Comparison of ENCODE assay signal across 8 mouse cellular contexts in the genomic region with DNA sequence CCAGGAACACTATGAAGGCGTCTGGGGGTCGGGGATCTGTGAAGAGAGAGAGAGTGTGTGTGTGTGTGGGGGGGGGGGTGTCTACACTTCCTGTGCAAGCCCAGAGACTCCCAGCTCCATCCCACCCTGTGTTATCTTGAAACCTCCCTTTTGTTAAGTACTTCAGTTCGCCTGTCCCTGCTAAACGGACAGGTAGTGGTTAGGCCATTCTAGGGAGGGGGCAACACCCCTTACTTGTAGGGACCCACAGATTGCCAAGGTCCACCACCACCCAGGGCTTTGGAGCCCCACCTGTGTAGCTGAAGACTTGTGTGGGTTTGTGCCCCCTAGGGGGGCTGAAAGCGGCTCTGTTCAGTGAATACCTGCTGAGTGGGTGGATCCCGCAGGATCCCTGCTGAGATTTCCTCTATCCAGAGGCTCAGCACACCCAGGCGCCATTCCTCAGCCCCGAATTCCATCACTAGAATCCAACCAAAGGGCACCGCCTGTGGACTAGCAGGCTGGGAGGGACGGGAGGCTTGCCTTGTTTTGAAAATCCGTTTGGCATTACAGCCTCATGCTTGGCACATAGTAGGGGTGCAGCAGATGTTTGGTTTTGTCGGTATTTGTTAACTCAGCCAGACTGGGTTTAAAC. TPM values are rescaled to one million over a fixed set of nuclear protein-coding genes. Genes with fewer than 3 reads are reported as not detected.
DNase-seq lines count a peak whose midpoint lies in the region; ATAC-seq and TF ChIP-seq lines count a peak whose summit lies in the region.

No protein-coding gene starts in this region.

- no peak for TF ChIP-seq CTCF in spleen, adult 2 months (IDR thresholded peaks at IDR 0.05; ENCODE audit: extremely low read depth, insufficient read depth, insufficient read length, insufficient replicate concordance)

- WGBS in forebrain, embryonic 10.5 days: 5% methylated on average over 12 of the region's 12 CpGs
- WGBS in forebrain, embryonic 14.5 days: 8% methylated on average over 12 of the region's 12 CpGs
- WGBS in spleen, adult 2 months: 69% methylated on average over 12 of the region's 12 CpGs
- WGBS in liver, embryonic 16.5 days (ENCODE audit: insufficient replicate concordance): 40% methylated on average over 12 of the region's 12 CpGs

- peaks cover 75% of the 10 kb centered on the region for H3K27me3 ChIP-seq in forebrain, embryonic 10.5 days (ENCODE audit: poor library complexity, severe bottlenecking)
- peaks cover 32% of the 10 kb centered on the region for H3K27me3 ChIP-seq in forebrain, embryonic 14.5 days (replicated peaks; ENCODE audit: control insufficient read depth, insufficient read depth, low read length)
- H3K27me3 ChIP-seq in spleen, adult 2 months (ENCODE audit: control insufficient read depth, insufficient read depth, low read length): no peaks in the 10 kb centered on the region
- H3K27me3 ChIP-seq in liver, embryonic 16.5 days (ENCODE audit: control insufficient read depth, insufficient read depth, low read depth, low read length): peaks cover 49% of the 10 kb centered on the region

- ATAC-seq in forebrain, embryonic 14.5 days: no peak
- ATAC-seq in liver, embryonic 16.5 days (ENCODE audit: low read depth): no peak

- no peak overlapping the region for H3K4me2 ChIP-seq in forebrain, embryonic 14.5 days (ENCODE audit: low read length)
- peak overlapping the region; percentile 6; the same call in 1 of the 2 replicates for H3K4me2 ChIP-seq in liver, embryonic 16.5 days (ENCODE audit: low read depth, low read length)

- intact Hi-C loops in gastrocnemius, postnatal 36 days (cut with DNase I): loop anchor here (1.0 kb wide), 1 partner anchor 61 kb away; no protein-coding TSS in a partner anchor

- H3K4me1 ChIP-seq in forebrain, embryonic 10.5 days: peaks cover 78% of the 10 kb centered on the region
- no peaks in the 10 kb centered on the region; the same call in 1 of the 2 replicates for H3K4me1 ChIP-seq in forebrain, embryonic 14.5 days (ENCODE audit: control insufficient read depth, insufficient read depth, low read length)
- H3K4me1 ChIP-seq in spleen, adult 2 months (ENCODE audit: control insufficient read depth, insufficient read depth, insufficient read length): peaks cover 6% of the 10 kb centered on the region
- H3K4me1 ChIP-seq in liver, embryonic 16.5 days (ENCODE audit: control insufficient read depth, low read depth, low read length): peaks cover 8% of the 10 kb centered on the region

- H3K9me3 ChIP-seq in forebrain, embryonic 10.5 days: no peaks in the 10 kb centered on the region
- no peaks in the 10 kb centered on the region for H3K9me3 ChIP-seq in forebrain, embryonic 14.5 days (replicated peaks; ENCODE audit: control insufficient read depth, low read length)
- H3K9me3 ChIP-seq in liver, embryonic 16.5 days (replicated peaks; ENCODE audit: control insufficient read depth, low read length): no peaks in the 10 kb centered on the region

- TF ChIP-seq POLR2A in spleen, adult 2 months (IDR thresholded peaks at IDR 0.05; ENCODE audit: low read depth, low read length): no peak

- H3K9ac ChIP-seq in forebrain, embryonic 14.5 days (ENCODE audit: low read length): no peak overlapping the region
- no peak overlapping the region for H3K9ac ChIP-seq in liver, embryonic 16.5 days (ENCODE audit: low read depth, low read length)

- H3K4me3 ChIP-seq in forebrain, embryonic 10.5 days: peak overlapping the region; percentile 61
- no peak overlapping the region for H3K4me3 ChIP-seq in forebrain, embryonic 14.5 days (ENCODE audit: low read depth, low read length)
- 0 out of 2 replicates have a peak overlapping the region, but pooled peaks have one; percentile 24 for H3K4me3 ChIP-seq in spleen, adult 2 months (ENCODE audit: extremely low read depth, insufficient read depth, insufficient read length)
- H3K4me3 ChIP-seq in liver, embryonic 16.5 days (ENCODE audit: low read depth, low read length): no peak overlapping the region

- DNase-seq in forebrain, embryonic 10.5 days (ENCODE audit: extremely low spot score, low spot score): no peak
- no peak for DNase-seq in forebrain, embryonic 14.5 days (ENCODE audit: low spot score)
- no peak for DNase-seq in spleen, adult 2 months (ENCODE audit: low read depth in 1 of 2, low spot score in 2 of 2)
- no peak for DNase-seq in spleen, postnatal 14 days (ENCODE audit: low spot score in 2 of 2)
- no peak for DNase-seq in cerebellum, adult 11-12 months
- DNase-seq in gastrocnemius, postnatal 36 days: no peak
- DNase-seq in T-cell, adult 2 months (ENCODE audit: low spot score): no peak

- peaks cover 25% of the 10 kb centered on the region for H3K36me3 ChIP-seq in forebrain, embryonic 10.5 days (replicated peaks)
- H3K36me3 ChIP-seq in forebrain, embryonic 14.5 days (ENCODE audit: control insufficient read depth, insufficient read depth, low read length): no peaks in the 10 kb centered on the region
- H3K36me3 ChIP-seq in spleen, adult 2 months (ENCODE audit: control insufficient read depth, insufficient read depth, low read length): no peaks in the 10 kb centered on the region
- H3K36me3 ChIP-seq in liver, embryonic 16.5 days (ENCODE audit: control insufficient read depth, insufficient read depth): no peaks in the 10 kb centered on the region

- peak overlapping the region; percentile 82 for H3K27ac ChIP-seq in forebrain, embryonic 10.5 days
- no peak overlapping the region for H3K27ac ChIP-seq in forebrain, embryonic 14.5 days (ENCODE audit: low read depth, low read length)
- H3K27ac ChIP-seq in spleen, adult 2 months (ENCODE audit: insufficient read depth, low read length): no peak overlapping the region
- no peak overlapping the region for H3K27ac ChIP-seq in liver, embryonic 16.5 days (ENCODE audit: low read length)

RNA-seq across cellular contexts. Expression of a gene that starts 2.6 kb away (rescaled TPM):
- polyA plus RNA-seq in forebrain, embryonic 10.5 days (2016; fragmentation: Nextera tagmentation; extraction: Ambion mirVana): 40.4 and 46.9 TPM in 2 replicates
- polyA plus RNA-seq in forebrain, embryonic 14.5 days (2014; fragmentation: Nextera tagmentation; extraction: Ambion mirVana): 3.0 and 5.0 TPM in 2 replicates
- polyA plus RNA-seq in spleen, adult 2 months (2012; rRNA removed): 21.0 and 28.1 TPM in 2 replicates
- 1.5 TPM in 2 replicates for polyA plus RNA-seq in liver, embryonic 16.5 days (2015; fragmentation: Nextera tagmentation; extraction: Ambion mirVana)
- under 1 TPM; 0.61 to 0.86 TPM for total RNA-seq in gastrocnemius, postnatal 36 days (2021)

RNA-seq across cellular contexts. Expression of a gene that starts 47.9 kb away (rescaled TPM):
- 21.0 and 21.5 TPM in 2 replicates for polyA plus RNA-seq in forebrain, embryonic 10.5 days (2016; fragmentation: Nextera tagmentation; extraction: Ambion mirVana)
- polyA plus RNA-seq in forebrain, embryonic 14.5 days (2014; fragmentation: Nextera tagmentation; extraction: Ambion mirVana): 22.1 and 32.1 TPM in 2 replicates
- 23.3 and 25.5 TPM in 2 replicates for polyA plus RNA-seq in spleen, adult 2 months (2012; rRNA removed)
- polyA plus RNA-seq in liver, embryonic 16.5 days (2015; fragmentation: Nextera tagmentation; extraction: Ambion mirVana): 6.7 and 8.3 TPM in 2 replicates
- total RNA-seq in gastrocnemius, postnatal 36 days (2021): 10 to 100 TPM; 16.6 to 17.5 TPM

RNA-seq across cellular contexts. Expression of a gene that starts 48.1 kb away (rescaled TPM):
- polyA plus RNA-seq in forebrain, embryonic 10.5 days (2016; fragmentation: Nextera tagmentation; extraction: Ambion mirVana): 136 and 137 TPM in 2 replicates
- polyA plus RNA-seq in forebrain, embryonic 14.5 days (2014; fragmentation: Nextera tagmentation; extraction: Ambion mirVana): 150 and 151 TPM in 2 replicates
- 88.0 and 95.4 TPM in 2 replicates for polyA plus RNA-seq in spleen, adult 2 months (2012; rRNA removed)
- 35.6 and 36.7 TPM in 2 replicates for polyA plus RNA-seq in liver, embryonic 16.5 days (2015; fragmentation: Nextera tagmentation; extraction: Ambion mirVana)
- total RNA-seq in gastrocnemius, postnatal 36 days (2021): 10 to 100 TPM; 31.8 to 32.2 TPM

Comparison
In these comparisons a context has a peak if more than half of its experiments do, and no peak if none do; other contexts are left out.
1. H3K4me3 ChIP-seq: peak in forebrain, embryonic 10.5 days (single experiment) and spleen, adult 2 months (single experiment); none in forebrain, embryonic 14.5 days (single experiment) and liver, embryonic 16.5 days (single experiment).